23 mouse cellular contexts compared by ENCODE assay signal in the genomic region with DNA sequence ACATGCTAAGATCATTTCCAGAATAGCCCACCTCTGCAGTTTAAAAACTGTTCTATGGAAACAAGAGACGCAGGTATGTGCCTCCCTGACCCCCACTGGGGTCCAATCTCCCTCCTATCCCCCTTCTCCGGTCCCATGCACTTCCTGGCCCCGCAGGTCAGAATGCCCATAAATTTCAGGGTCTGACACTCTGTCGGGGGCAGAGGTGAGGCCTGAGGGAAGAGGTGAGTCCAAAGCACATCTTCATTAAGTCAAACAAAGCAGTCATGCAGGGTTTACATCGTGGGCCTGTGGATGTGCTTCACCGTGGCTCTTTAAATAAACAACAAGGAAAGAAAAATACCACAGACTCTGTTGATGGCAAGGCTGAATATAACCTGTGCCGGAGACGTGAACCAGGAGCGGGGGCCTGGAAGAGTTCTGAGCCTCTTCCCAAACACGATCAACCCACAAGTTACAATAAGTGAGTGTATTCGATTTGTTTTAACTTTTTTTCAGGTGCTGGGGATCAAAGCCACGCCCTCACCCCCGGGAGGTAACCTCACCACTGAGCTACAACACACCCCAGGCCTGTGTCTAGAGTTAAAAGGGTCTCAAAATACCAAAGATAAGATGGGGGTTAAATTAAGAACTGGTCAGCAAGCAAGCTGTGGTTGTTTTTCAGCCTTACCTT. TPM values are rescaled to one million over a fixed set of nuclear protein-coding genes. Genes with fewer than 3 reads are reported as not detected.
DNase-seq lines count a peak whose midpoint lies in the region; ATAC-seq and TF ChIP-seq lines count a peak whose summit lies in the region.
"Had no signal": no experiment of that assay in that cellular context is flagged by ENCODE, and none has a peak within 500 bp of the region (broad histone marks: within the 10 kb centered on the region; RNA-seq: fewer than 3 reads in every experiment).

No protein-coding gene starts in this region.

- intact Hi-C loops in heart, postnatal 36 days (cut with DNase I), result loop anchor here (5.0 kb wide), 2 partner anchors 68 to 353 kb away; a partner anchor contains a TSS

- no peak overlapping the region for H3K9ac ChIP-seq in heart, embryonic 12.5 days
- H3K9ac ChIP-seq: liver, embryonic 13.5 days had no signal

- DNase-seq in heart, postnatal 36 days, result no peak
- DNase-seq in kidney, postnatal 4 days, result peak; percentile 34 to 46
- DNase-seq in kidney, adult 2 months, result no peak
- DNase-seq in embryo, embryonic 10 days (ENCODE audit: low spot score), result peak; percentile 74
- peak; percentile 71 for DNase-seq in mesoderm, embryonic 11.5 days (ENCODE audit: low read depth, low spot score)
- no peak for DNase-seq in c-Kit-positive CD71-positive TER-119-positive erythroid progenitor cells, embryonic 14.5 days (ENCODE audit: low spot score)
- DNase-seq: adrenal gland, postnatal 25 days; B cell, adult 2 months; cerebellum, postnatal 36 days; gastrocnemius, postnatal 14 days; kidney, adult 11 months; layer of hippocampus, adult 9-11 months; liver, embryonic 13.5 days; lung, postnatal 10 days; right cerebral cortex, adult 18-20 months; spleen, adult 18-20 months; thymus, postnatal 36 days had no signal

- TF ChIP-seq CTCF in kidney, adult 2 months (conservative IDR thresholded peaks at IDR 0.05; ENCODE audit: insufficient read depth, insufficient read length, low read depth, low read length), result no peak

- H3K9me3 ChIP-seq in heart, embryonic 12.5 days (replicated peaks), result 0 out of 2 replicates have a peak, but pooled peaks cover 2% of the 10 kb centered on the region
- H3K9me3 ChIP-seq: liver, embryonic 13.5 days had no signal

- no peak overlapping the region for H3K4me3 ChIP-seq in heart, embryonic 12.5 days
- no peak overlapping the region for H3K4me3 ChIP-seq in kidney, adult 2 months (ENCODE audit: insufficient read depth, low read depth, low read length)
- H3K4me3 ChIP-seq: erythroblast, embryonic 14.5 days; liver, embryonic 13.5 days had no signal

- H3K27ac ChIP-seq in heart, embryonic 12.5 days (ENCODE audit: poor library complexity, severe bottlenecking), result no peak overlapping the region
- H3K27ac ChIP-seq in kidney, adult 2 months (ENCODE audit: insufficient read depth, low read depth, low read length), result no peak overlapping the region
- H3K27ac ChIP-seq: liver, embryonic 13.5 days; stomach, postnatal 0 days had no signal

- TF ChIP-seq POLR2A in kidney, adult 2 months (IDR thresholded peaks at IDR 0.05; ENCODE audit: low read depth, low read length), result no peak

- H3K4me2 ChIP-seq in heart, embryonic 12.5 days, result 0 out of 2 replicates have a peak overlapping the region, but pooled peaks have one; percentile 7
- H3K4me2 ChIP-seq: liver, embryonic 13.5 days had no signal

- 21% methylated on average over 13 of the region's 13 CpGs for WGBS in heart, embryonic 12.5 days
- WGBS in kidney, adult 2 months, result 49% methylated on average over 13 of the region's 13 CpGs

- no peak for ATAC-seq in heart, embryonic 12.5 days (ENCODE audit: insufficient number of reproducible peaks, low FRiP score)

- no peaks in the 10 kb centered on the region for H3K27me3 ChIP-seq in heart, embryonic 12.5 days (replicated peaks)
- H3K27me3 ChIP-seq in kidney, adult 2 months (replicated peaks; ENCODE audit: control insufficient read depth, insufficient read depth, low read length), result no peaks in the 10 kb centered on the region
- H3K27me3 ChIP-seq: liver, embryonic 13.5 days had no signal

- no peaks in the 10 kb centered on the region for H3K36me3 ChIP-seq in heart, embryonic 12.5 days
- no peaks in the 10 kb centered on the region for H3K36me3 ChIP-seq in kidney, adult 2 months (ENCODE audit: control insufficient read depth, insufficient read depth, low read length)
- H3K36me3 ChIP-seq: liver, embryonic 13.5 days had no signal

- H3K4me1 ChIP-seq in heart, embryonic 12.5 days (replicated peaks), result peaks cover 10% of the 10 kb centered on the region; the same call in 1 of the 2 replicates
- no peaks in the 10 kb centered on the region for H3K4me1 ChIP-seq in kidney, adult 2 months (ENCODE audit: control insufficient read depth, insufficient read depth, low read length)

RNA-seq across cellular contexts. Expression of a gene that starts 59.9 kb away (rescaled TPM):
- polyA plus RNA-seq in heart, embryonic 12.5 days (2016; fragmentation: Nextera tagmentation; extraction: Ambion mirVana), result 0.43 TPM in 1 of 2 replicates, not detected in the other
- total RNA-seq in heart, postnatal 36 days (2021), result not detected
- 0.20 and 1.3 TPM in 2 replicates for polyA plus RNA-seq in kidney, adult 2 months (2012; rRNA removed)
- total RNA-seq: gastrocnemius, postnatal 14 days; hematopoietic stem cell, adult 5-6 weeks; megakaryocyte-erythroid progenitor cell, adult 5-6 weeks; MEL had no signal
- polyA plus RNA-seq: erythroblast, embryonic 14.5 days had no signal

Comparison
In these comparisons a context has a peak if more than half of its experiments do, and no peak if none do; other contexts are left out.
1. DNase-seq: peak in kidney, postnatal 4 days (2 of 2), embryo, embryonic 10 days (single experiment) and mesoderm, embryonic 11.5 days (single experiment); none in heart, postnatal 36 days (0 of 2), kidney, adult 2 months (single experiment) and c-Kit-positive CD71-positive TER-119-positive erythroid progenitor cells, embryonic 14.5 days (single experiment).